Mouse (Mus musculus) lung, postnatal 0 days (tissue): ENCODE data around the gene Btrc.

Source experiments
- CTCF ChIP-seq: IDR thresholded peaks from 2 replicates; pipeline ENCODE4 v1.5.1; 2016; ENCODE audit warnings: antibody characterized with exemption, mild to moderate bottlenecking
- EP300 ChIP-seq: IDR thresholded peaks from 2 replicates; pipeline ENCODE4 v1.6.1; 2016; ENCODE audit warnings: antibody characterized with exemption, mild to moderate bottlenecking, control low read depth

DNA sequence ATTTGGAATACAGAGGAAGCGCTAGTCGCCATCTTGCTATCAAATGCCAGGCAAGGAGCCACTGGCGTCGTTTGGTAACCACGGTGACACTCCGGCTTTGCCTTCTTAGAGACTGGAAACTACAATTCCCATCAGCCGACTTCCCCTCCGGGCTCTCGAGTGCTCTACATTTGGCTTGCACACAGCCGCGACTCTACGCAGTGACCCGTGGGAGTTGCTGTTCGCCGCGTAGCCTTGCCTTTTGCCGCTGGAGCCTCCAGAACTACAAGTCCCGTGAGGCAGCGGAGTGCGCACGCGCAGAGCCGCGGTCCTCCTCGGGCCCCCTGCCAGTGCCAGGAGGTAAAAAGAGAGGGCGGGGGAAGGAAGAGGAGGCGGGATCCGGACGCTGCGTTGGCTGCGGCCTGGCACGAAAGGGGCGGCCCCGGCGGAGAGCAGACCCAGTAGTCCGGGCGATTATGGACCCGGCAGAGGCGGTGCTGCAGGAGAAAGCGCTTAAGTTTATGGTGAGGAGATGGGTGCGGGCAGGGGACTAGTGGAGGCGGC lies at the start of gene Btrc:
- no peak for TF ChIP-seq CTCF
- no peak for TF ChIP-seq EP300
